Mouse (Mus musculus) heart, postnatal 4 days (tissue): ENCODE measurements around the gene Adarb1. TPM values are rescaled to one million over a fixed set of nuclear protein-coding genes. Genes with fewer than 3 reads are reported as not detected.

Experiments
- DNase-seq: peaks from one replicate; pipeline ENCODE4 v3.0.0; 2021
- total RNA-seq, 2 experiments: library from RNA; stranded (reverse); gene quantifications; 2 replicates each; pipeline ENCODE4 v1.2.3; 2021

Adarb1 gene
- total RNA-seq, 2 experiments from 2014 or later = 20.9 to 23.3 TPM

DNA sequence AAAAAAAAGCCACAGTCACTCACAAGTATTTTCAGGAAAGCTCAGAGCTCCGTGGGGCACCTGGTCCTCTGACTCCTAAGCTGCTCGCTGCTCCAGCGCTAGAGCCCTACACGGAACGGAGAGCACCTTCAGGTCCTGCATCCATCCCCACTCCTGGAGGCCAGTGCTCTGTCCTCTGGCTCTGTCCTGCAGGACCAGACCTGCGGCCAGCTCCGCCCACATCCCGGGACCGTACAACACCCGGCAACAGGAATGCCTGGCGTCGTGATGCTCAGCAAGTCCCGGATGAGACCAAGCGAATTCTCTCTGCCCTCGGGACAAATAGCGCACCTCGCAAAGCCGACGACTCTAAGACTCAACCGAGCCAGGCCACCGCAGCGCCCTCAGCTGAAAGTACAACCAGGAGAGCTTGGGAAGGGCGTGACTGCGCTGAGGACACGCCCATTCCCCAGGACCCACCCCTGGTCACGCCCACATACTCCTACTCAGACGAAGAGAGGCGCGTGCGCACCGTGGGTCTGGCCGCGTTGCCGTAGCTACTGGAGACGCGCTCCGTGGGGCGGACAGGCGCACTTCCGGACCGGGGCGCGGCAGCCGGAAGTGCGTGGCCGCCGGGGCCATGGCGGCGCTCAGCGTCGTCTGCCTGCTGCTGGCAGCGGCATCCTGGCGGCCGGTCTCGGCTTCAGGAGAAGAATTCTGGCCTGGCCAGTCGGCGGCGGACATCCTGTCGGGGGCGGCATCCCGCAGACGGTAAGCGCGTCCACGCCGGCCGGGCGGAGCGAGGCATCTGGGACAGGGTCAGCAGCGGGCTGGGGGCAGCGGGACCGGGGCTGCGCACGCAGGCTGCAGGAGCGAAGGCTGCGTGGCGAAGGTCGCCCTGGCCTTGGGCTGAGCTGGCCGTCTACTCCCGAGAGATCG lies 159.1 kb downstream of the Adarb1 start, which contains the start of gene Pofut2:
Gene Pofut2 (plus strand): TSS at position 515 of the 918 bp plus-strand sequence.
- peak; percentile 96 for DNase-seq

DNA sequence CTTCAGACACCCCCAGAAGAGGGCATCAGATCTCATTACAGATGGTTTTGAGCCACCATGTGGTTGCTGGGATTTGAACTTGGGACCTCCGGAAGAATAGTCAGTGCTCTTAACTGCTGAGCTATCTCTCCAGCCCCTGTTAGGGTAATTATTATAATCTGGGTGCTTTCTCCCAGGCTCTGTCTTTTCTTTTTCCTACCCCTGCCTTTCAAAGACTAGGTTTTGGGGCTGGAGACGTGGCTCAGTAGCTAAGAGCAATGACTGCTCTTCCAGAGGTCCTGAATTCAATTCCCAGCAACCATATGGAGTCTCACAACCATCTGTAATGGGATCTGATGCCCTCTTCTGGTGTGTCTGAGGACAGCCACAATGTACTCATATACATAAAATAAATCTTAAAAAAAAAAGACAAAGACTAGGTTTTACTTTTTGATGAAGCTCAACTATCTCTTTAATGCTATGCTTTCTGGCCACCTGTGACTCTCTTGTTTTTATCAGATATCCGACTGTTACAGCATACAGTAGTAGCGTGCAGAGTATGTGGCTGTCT lies 160.0 kb downstream of the Adarb1 start:
- DNase-seq = no peak

DNA sequence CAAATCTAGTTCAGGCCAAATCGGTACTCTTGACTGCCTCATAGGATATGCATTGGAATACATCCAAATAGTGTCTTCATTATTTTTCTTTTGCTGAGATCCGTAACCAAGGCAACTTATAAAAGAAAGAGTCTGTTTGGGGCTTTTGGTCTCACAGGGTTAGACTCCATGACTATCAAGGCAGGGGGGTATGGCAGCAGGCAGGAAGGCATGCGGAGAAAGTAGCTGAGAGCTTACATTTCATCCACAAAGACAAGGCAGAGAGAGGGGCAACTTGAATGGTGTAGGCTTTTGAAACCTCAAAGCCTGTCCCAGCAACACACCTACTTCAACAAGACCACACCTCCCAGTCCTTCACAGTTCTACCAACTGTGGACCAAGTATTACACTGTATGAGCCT lies 162.4 kb downstream of the Adarb1 start:
- DNase-seq = no peak

DNA sequence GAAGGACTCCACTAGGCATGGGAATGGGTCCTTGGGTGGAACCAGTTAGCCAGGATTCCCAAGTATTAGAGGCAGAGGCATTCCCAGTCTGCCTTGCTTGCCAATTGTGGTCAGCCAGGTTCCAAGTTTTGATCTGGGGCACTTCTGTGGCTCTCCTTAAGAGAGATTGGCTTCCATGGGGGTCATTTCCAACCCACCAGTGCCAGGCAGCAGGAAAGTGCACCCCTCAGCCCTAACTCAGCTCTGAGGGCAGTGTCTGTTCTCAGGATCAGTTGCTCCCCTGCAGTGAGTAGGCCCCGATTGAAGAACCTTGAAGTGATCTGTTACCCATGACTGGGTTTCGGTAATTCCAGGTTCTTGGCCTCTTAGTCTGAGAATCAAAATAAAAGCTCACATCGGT lies 162.8 kb downstream of the Adarb1 start:
- no peak for DNase-seq

DNA sequence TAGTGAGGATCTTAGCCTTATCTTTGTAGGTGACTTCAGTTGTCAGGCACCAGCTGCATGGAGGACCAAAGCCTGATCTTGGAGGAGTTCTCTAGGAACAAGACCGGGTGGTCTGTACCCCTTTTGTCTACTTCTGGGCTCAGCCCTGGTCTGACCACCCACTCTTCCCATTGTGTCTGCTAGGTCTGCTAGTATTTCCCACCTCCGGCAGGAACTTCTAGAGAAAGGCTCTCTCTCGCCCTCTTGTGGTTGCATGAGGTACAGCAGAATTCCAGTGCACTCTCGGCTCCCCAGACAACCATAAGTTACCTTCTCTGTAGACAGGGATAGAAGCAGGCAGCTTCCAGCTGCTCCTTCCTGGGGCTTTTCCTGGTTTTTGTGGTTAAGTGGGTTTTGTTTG lies 165.3 kb downstream of the Adarb1 start:
- DNase-seq = peak; percentile 90

DNA sequence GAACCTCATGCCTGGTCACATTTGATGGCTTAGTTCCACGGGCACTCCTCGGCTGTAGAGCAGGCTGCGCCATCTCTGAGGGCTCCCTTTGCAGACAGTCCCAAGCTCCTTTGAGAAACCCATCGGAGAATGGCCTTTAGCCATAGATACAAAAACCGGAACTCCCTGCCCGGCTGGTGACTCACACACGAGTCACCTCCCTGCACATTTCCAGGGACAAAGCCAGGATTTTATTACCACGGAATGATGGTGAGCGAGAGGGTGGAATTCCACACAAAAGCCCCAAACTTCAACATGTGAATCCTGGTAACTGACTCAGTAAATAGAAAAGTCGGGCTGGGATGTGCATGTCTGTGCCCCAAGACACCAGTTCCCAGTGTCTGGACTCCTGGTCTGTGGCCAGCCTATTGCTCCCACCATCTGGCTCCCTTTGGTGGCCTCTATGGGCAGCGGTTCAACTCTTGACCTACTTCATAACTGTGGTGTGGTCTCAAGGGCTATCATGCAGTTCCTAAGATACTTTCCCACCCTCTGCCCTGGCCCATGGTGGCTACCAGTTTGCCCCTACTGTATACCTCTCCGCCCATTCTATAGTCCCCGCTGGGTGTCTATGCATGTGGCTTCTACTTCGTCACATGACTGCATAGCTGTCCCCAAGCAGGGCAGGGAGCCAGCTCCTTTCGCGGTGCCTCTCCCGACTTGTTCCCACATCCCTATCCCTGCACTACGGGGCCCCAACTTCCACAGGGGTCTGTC lies 166.1 kb downstream of the Adarb1 start:
- peak; percentile 57 for DNase-seq

DNA sequence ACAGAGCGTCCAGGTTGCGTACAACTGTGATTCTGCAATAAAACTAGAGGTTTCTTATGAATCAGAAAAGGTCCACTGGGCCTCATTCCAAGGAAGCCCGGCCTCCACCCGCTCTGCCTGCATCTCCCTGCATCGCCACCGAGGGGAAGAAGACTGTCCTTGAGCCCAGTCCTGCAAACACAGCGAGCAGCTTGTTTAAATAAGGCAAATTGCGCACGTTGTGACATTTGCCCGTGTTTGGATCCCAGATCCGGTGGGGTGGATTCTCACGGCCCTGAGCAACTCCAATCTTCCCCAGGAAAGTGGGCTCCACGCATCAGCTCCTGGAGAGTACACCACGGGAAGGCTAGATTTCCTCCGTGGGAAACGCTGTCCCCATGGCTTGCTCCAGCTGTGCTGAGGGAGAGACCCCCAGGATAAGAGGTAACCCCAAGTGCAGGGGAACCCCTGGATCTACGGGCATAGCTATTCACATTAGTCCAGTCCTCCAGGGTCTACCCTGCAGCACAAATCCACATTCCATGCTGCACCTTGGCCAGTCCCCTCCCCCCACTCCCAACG lies 166.8 kb downstream of the Adarb1 start:
- DNase-seq = peak; percentile 66

DNA sequence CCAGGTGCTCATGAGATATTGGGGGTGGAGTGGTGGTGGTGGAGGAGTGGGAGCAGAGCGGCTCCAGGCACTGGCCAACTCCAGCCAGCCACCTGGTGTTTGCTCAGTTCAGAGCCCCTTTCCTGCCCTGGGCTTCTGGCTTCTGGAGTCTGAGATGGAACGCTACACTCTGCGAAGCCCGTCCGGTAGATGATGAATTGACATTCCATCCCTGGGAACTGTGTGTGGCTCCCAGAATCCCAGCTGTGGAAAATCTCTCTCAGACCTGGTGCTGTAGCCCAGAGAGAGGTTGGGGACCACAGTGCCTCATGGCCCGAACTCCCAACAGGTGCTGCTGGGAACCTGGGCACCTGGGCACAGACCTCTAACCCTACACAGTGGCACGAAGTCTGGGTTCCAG lies 170.4 kb downstream of the Adarb1 start:
- no peak for DNase-seq

DNA sequence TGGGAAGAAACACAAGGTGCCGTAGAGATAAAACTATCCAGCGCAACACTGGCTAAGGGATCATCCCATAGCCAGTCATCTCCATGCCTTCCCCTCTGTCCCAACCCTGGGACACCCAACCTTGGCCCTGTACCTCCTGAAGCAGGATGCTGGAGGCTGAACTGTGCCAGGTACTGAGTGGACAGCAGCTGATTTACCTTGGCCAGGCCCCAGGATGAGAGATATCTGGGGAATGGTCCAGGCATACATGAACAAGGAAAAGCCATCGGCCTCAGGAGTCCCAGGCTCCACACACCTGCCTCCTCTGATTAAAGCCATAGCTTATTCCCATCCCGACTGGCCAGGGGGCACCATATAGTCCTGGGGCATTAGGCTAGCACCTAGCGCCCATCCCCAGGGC lies 171.0 kb downstream of the Adarb1 start:
- DNase-seq = no peak

DNA sequence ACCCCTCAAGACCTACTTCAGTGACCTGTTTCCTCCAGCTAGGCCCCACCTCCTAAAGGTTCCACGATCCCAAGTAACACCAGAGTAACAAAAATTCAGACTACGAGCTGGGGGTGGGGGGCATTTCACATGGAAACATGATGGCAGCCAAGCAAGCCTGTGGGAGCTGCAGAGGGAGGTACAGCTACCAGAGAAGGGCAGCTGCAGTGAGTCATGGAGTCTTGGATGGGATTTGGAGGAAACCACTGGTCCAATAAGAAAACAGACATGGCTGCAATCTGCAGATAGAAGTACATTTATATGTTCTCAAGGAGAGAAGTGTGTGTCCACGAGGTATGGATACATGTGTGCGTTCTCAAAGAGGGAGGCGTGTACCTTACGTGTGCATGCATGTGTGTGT lies 173.3 kb downstream of the Adarb1 start:
- DNase-seq = no peak

DNA sequence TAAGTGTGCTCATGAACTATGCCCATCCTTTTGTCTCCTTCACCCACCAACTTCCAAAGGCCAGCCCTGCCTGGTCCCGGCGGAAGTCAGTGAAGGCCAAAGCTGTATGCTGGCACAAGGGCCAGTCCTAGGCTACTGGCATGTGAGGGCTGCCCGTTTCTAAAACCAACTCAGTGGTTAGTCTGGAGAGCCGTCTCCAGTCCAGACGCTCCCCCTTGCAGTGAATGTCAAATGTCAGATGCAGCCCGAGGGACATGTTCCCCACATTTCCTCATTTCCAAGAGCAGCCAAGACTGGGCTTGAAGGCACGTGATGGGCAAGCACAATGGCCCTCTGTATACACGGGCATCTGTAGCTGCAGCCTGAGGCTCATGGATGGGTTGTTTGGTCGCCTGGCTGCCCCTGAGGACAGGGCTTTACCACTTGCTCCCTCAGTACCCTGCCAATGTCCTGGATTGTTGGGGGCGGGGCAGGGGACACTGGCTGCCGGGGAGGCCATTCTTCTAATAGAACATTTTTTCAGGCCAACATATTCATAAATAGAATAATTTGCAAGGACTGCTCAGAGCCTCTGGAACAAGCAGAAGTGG lies 174.4 kb downstream of the Adarb1 start:
- DNase-seq = no peak

DNA sequence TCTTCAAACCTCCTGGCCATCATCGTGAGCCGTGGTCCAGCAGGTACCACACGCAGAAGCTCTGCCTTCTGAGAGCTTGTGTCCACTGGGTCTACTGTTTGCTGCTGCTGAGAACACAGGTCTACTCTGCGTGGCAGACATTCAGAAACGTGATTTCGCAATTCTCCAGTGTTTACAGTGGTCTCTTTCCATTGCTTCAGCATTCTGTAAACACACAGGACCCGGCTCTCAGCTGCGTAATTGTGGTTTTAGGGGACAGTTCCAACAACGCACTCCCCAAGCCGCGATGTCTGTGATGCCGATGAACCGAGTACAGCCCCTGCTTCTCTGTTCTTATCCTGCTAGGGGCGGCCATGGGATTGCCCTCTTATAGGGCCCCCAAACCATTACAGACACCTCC lies 175.2 kb downstream of the Adarb1 start:
- no peak for DNase-seq

DNA sequence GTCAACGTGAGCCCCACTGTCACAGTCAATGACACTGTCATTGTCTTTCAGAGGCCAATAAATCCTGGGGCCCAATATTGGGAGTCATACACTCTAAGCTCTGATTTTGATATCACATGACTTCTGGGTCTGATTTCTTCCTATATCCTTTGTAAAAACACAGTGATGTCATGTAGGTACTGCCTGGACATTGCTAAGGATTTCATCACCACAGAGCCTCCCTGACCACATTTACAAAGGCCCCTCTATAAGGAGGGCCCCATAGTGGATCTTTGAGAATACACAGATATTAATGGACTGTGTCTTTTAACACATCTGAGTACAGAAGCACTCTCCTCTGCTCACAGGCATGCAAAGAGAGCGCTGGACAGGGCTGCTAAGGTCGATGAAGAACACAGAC lies 175.7 kb downstream of the Adarb1 start:
- DNase-seq = no peak

DNA sequence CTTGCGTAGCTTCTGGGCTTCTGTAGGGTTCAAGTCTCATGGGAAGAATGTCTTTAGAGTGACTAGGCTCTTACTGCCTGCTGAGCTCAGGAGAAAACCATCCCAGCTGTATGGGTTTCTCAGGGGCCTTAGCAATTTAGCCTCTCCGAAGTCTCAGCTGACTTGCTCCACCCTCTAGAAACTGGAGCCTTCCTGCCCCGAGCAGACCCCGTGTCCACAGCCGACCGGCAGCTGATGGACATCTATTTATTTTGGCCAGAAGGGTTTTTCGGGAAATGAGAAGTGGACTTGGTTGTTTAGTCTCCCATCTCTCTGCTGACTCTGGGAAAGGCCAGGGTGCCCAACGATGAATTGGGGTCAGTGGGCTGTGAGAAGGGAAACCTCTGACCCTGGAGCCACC lies 177.3 kb downstream of the Adarb1 start:
- no peak for DNase-seq

Other genes with a start within 250 kb of the Adarb1 start
- gene Pofut2, start 159.1 kb downstream of the Adarb1 start, total RNA-seq = 10 to 100 TPM; 69.1 to 71.0 TPM
- gene Fam207a, start 97.5 kb upstream of the Adarb1 start, total RNA-seq = 10 to 100 TPM; 12.6 to 13.2 TPM
- 1 to 10 TPM; 2.0 to 2.5 TPM for gene Itgb2, start 112.0 kb upstream of the Adarb1 start, total RNA-seq
- gene Pttg1ip, start 163.4 kb upstream of the Adarb1 start, total RNA-seq = 100 to 1,000 TPM; 113 to 119 TPM
- 10 to 100 TPM; 90.9 to 97.9 TPM for gene Sumo3, start 187.8 kb upstream of the Adarb1 start, total RNA-seq
- gene Gm49325, start 187.9 kb upstream of the Adarb1 start, total RNA-seq = 10 to 100 TPM; 15.9 to 20.8 TPM
- 10 to 100 TPM; 56.1 to 63.8 TPM for gene Ube2g2, start 204.0 kb upstream of the Adarb1 start, total RNA-seq